Mouse (Mus musculus) lung, embryonic 14.5 days (tissue): ENCODE results near the gene Med23. TPM values are rescaled to one million over a fixed set of nuclear protein-coding genes. Genes with fewer than 3 reads are reported as not detected.

ENCODE experiments used
- ATAC-seq: fragments of 200-750 bp; cut with Nextera tagmentation; 2 replicates; pipeline ENCODE4 v1.8.0; 2017; ENCODE audit warnings: mild to moderate bottlenecking, moderate TSS enrichment, moderate library complexity; ENCODE audit not compliant: insufficient read depth
- DNase-seq: peaks from one replicate; pipeline ENCODE4 v3.0.0-alpha.2; 2015
- H3K27ac ChIP-seq: fragments of 300-500 bp; sonication (generic); 2 replicates; pipeline ENCODE4 v1.5.1; 2014; ENCODE audit warnings: low read depth, mild to moderate bottlenecking, moderate library complexity
- H3K27me3 ChIP-seq: fragments of 300-500 bp; sonication (generic); 2 replicates; pipeline ENCODE4 v1.6.1; 2014; ENCODE audit warnings: low read length, control low read depth; ENCODE audit not compliant: insufficient read depth
- H3K36me3 ChIP-seq: fragments of 300-500 bp; sonication (generic); 2 replicates; pipeline ENCODE4 v1.6.1; 2014; ENCODE audit warnings: control low read depth; ENCODE audit not compliant: insufficient read depth
- H3K4me1 ChIP-seq: fragments of 300-500 bp; sonication (generic); 2 replicates; pipeline ENCODE4 v1.6.1; 2014; ENCODE audit warnings: antibody characterized with exemption, control low read depth; ENCODE audit not compliant: insufficient read depth
- H3K4me2 ChIP-seq: fragments of 300-500 bp; sonication (generic); 2 replicates; pipeline ENCODE4 v1.6.1; 2014; ENCODE audit warnings: mild to moderate bottlenecking
- H3K4me3 ChIP-seq: fragments of 300-500 bp; sonication (generic); 2 replicates; pipeline ENCODE4 v1.5.1; 2014; ENCODE audit warnings: low read depth, low read length
- H3K9ac ChIP-seq: fragments of 300-500 bp; sonication (generic); 2 replicates; pipeline ENCODE4 v1.6.1; 2014
- H3K9me3 ChIP-seq: fragments of 300-500 bp; sonication (generic); 2 replicates; pipeline ENCODE4 v1.6.1; 2016; ENCODE audit warnings: low read depth, low read length, control low read depth
- CTCF ChIP-seq: IDR thresholded peaks from 2 replicates; pipeline ENCODE4 v1.5.1; 2016; ENCODE audit warnings: antibody characterized with exemption, low read depth
- WGBS: fragments of 180-500 bp; shearing (Covaris S2); extraction: QIAGEN DNeasy Blood & Tissue Kit; methylation state at CpG from one replicate; pipeline ENCODE4 v1.1.7; 2014; 5-methylcytosine and 5-hydroxymethylcytosine counted together
- polyA plus RNA-seq: library from polyadenylated mRNA; unstranded; fragments of >200 nt; fragmentation: Nextera tagmentation; extraction: Ambion mirVana; gene quantifications from 2 replicates; pipeline ENCODE4 v1.2.1, GENCODE M21; 2014

Gene Med23
- polyA plus RNA-seq, 1 experiment from 2014 or later, result 30.8 TPM

DNA sequence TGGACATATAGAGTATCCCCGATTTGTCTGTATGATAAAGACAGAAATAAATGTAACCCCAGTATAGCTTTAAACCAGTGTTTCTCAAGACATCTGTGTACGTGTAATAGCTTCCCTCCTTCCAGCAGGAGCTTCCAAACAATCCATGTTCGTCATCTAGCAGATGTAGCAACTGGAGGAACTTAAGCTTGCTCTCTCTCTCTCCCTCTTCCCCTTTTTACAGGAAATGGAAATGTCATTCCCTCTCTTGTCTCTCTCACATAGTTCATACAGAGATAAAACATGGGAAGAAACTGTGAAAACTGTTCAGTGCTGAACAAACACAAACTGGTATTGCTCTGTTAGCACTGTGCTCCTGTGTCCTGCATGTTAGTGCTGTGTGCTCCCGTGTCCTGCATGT lies 80.4 kb downstream of the Med23 start:
- no peak overlapping the region for H3K27ac ChIP-seq
- 0 out of 2 replicates have a peak, but pooled peaks cover 2% of the 10 kb centered on the region for H3K4me1 ChIP-seq
- H3K27me3 ChIP-seq, result no peaks in the 10 kb centered on the region
- no peaks in the 10 kb centered on the region for H3K36me3 ChIP-seq
- no peaks in the 10 kb centered on the region for H3K9me3 ChIP-seq
- 54% methylated on average over 4 of the region's 4 CpGs for WGBS
- no peak for TF ChIP-seq CTCF
- DNase-seq (no peak), ATAC-seq (no peak)
- no peak overlapping the region for H3K9ac ChIP-seq
- H3K4me3 ChIP-seq, result no peak overlapping the region
- H3K4me2 ChIP-seq, result no peak overlapping the region

DNA sequence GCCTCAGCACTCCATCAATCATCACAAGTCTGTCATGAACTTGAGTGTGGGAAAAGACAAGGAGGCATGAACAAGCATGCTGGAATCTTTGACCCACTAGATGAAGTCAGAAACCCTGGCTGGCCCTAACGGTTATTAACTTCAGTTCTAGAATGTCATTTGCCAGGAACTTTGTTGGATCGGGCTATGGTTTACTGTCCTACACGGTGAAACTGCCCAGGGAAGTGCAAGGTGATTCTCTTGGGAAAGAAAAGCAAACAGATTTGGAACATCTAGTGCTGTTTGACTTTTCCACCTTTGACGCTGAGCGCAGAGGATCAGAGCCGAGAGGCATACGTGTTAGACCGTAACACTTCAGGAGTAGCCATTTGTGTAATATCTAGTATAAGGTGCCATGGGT lies 81.8 kb downstream of the Med23 start:
- Histone ChIP-seq H3K4me1 (0 out of 2 replicates have a peak, but pooled peaks cover 2% of the 10 kb centered on the region), H3K27ac (no peak overlapping the region), H3K36me3 (no peaks in the 10 kb centered on the region), H3K4me2 (no peak overlapping the region), H3K9ac (no peak overlapping the region), H3K27me3 (no peaks in the 10 kb centered on the region), H3K9me3 (no peaks in the 10 kb centered on the region), H3K4me3 (no peak overlapping the region)
- ATAC-seq (no peak), DNase-seq (peak; percentile 48)
- 36% methylated on average over 8 of the region's 8 CpGs for WGBS
- no peak for TF ChIP-seq CTCF

DNA sequence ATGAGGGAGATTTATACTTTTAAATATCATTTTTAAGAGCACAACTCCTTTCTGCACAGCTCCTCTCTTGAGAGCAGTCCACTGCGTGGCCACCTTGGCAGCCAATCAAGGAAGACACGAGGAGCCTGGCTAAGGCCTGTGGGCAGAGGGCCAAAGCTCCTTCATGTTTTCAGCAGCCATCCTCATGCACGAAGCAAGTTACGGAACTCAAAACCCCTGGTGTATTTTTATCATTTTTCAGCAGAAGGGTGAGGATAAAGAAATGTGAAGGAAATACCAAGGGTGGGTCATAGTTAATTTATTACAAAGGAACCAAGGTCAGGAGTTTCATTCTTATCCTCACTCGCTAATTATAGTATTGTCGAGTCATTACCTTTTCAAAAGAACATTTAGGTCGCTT lies 82.8 kb downstream of the Med23 start:
- no peak for TF ChIP-seq CTCF
- H3K9ac ChIP-seq, result no peak overlapping the region
- 0 out of 2 replicates have a peak, but pooled peaks cover 2% of the 10 kb centered on the region for H3K4me1 ChIP-seq
- H3K36me3 ChIP-seq, result no peaks in the 10 kb centered on the region
- H3K4me2 ChIP-seq, result no peak overlapping the region
- no peak for ATAC-seq
- WGBS, result 57% methylated on average over 7 of the region's 7 CpGs
- peak; percentile 67 for DNase-seq
- no peak overlapping the region for H3K27ac ChIP-seq
- H3K27me3 ChIP-seq, result no peaks in the 10 kb centered on the region
- H3K4me3 ChIP-seq, result no peak overlapping the region
- no peaks in the 10 kb centered on the region for H3K9me3 ChIP-seq

DNA sequence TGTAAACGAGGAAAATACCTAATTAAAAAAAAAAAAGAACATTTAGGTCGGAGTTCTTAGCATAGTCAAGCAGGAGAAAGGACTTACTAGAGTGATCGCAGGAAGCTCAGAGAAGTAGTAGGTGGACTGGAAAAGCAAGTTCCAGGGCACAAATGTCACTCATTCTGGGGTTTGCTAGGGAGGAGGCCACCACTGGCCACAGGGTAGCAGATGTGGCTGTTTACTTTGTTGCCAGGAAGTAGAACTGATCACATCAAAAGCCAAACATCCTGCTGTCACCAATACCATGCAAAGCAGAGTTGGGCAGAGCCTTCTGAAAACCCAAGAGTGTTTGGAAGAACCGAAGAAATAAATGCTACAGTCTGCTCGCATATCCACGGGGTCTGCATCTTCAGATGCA lies 84.1 kb downstream of the Med23 start:
- no peak overlapping the region for H3K27ac ChIP-seq
- no peak overlapping the region for H3K4me2 ChIP-seq
- no peak for TF ChIP-seq CTCF
- no peak for ATAC-seq
- H3K9ac ChIP-seq, result no peak overlapping the region
- 72% methylated on average over 6 of the region's 6 CpGs for WGBS
- peaks cover 10% of the 10 kb centered on the region; the same call in 1 of the 2 replicates for H3K4me1 ChIP-seq
- H3K36me3 ChIP-seq, result no peaks in the 10 kb centered on the region
- no peaks in the 10 kb centered on the region for H3K9me3 ChIP-seq
- no peaks in the 10 kb centered on the region for H3K27me3 ChIP-seq
- H3K4me3 ChIP-seq, result no peak overlapping the region
- DNase-seq, result no peak

DNA sequence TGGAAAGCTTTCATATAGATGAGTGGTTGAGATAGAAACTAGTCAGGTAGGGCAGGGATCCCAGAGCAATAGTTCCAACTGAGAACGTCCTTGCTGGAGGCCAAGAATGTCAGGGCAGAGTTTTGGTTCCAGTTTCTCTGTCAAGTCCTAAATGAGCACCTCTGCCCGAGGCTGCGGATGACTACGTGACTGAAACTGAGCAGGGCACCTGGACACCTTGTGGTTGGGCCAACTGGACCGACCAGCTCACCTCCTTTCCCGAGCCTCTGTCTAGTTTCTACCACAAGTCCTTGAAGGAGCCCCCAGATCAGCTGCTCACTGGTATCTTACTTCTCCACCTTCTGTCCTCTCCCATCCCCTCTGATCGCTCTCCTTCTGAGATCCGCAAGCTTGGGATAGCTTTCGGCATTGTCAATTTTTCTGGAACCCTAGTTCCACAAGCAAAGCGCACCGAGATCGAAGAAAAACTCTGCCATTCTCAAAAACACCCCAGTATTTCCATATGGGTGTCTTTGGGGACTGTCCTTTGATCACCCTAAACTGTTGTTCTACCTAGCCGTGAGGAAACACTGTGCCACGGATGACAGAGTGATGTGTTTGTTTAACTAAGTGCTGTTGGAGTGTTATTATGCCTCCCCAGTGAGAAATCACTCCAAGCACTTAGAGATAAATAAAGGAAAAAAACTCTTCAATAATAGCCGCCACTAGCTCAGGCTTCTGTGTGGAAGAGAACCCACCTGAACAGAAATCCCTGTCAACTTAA lies 88.7 kb downstream of the Med23 start:
- Histone ChIP-seq H3K9ac (no peak overlapping the region), H3K4me2 (peak overlapping the region; percentile 43), H3K9me3 (no peaks in the 10 kb centered on the region), H3K27me3 (no peaks in the 10 kb centered on the region), H3K4me3 (no peak overlapping the region), H3K27ac (no peak overlapping the region), H3K4me1 (peaks cover 10% of the 10 kb centered on the region; the same call in 1 of the 2 replicates), H3K36me3 (no peaks in the 10 kb centered on the region)
- DNase-seq (no peak), ATAC-seq (no peak)
- WGBS, result 15% methylated on average over 15 of the region's 15 CpGs
- no peak for TF ChIP-seq CTCF

DNA sequence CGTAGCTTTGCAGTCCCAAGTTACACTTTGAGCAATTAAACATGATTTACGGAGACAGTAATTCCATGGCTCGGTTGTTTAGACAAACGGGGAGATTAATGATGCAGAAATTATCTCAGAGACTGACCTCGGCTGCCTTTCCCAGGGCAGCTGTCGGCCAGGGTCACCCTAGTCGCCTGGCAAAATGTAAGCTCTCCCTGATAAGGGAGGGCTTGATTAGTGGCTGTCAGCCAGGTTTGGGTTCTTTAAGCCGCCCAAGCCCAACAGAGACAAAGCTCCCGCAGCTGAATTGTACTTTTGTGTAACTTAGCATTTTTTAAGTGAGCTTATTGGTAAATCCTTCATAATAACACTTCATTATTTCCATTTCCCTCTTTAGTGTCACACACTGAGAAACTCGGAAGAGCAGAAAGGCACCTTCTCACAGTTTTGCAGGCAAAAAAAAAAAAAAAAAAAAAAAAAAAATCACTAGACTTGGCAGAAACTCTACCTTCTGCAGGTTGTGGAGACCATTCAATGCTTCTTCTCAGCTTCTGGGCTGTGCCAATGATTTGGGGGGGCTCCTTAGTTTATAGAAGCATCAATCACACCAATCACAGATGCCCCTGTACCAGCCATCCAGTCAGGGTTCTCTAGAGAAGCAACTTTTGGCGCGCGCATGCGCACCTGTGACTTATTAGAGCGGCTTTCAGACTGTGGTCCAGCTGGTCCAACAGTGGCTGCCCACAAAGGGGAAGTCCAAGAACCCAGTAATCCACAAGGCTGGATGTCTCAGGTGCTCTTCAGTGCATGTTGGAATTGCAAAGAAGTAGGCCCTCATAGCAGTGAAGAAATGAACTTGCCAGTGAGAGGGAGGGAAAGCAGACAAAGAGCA lies 89.5 kb downstream of the Med23 start:
- H3K9me3 ChIP-seq, result no peaks in the 10 kb centered on the region
- peaks cover 10% of the 10 kb centered on the region; the same call in 1 of the 2 replicates for H3K4me1 ChIP-seq
- H3K4me2 ChIP-seq, result peak overlapping the region; percentile 43
- H3K4me3 ChIP-seq, result no peak overlapping the region
- no peaks in the 10 kb centered on the region for H3K27me3 ChIP-seq
- H3K27ac ChIP-seq, result no peak overlapping the region
- TF ChIP-seq CTCF, result no peak
- 26% methylated on average over 15 of the region's 15 CpGs for WGBS
- H3K36me3 ChIP-seq, result no peaks in the 10 kb centered on the region
- DNase-seq, result peak; percentile 69
- ATAC-seq, result no peak
- H3K9ac ChIP-seq, result no peak overlapping the region

DNA sequence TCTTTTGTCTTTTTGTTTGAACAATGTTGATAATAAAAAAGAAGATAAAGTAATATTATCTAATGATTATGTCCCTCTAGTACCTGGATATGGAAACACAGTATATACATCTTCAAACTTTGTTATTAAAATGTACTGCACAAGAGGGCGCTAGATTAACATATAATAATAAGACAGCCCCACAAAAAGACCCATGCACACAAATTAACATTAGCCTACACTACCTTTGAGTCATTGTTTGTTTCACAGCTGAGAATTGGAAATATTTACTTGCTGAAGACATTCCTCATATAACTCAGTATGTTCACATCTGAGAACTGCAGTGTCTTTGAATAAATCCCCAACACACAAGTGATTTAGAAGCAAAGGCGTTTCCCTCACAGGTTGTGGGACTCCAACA lies 91.3 kb downstream of the Med23 start:
- Histone ChIP-seq H3K27ac (no peak overlapping the region), H3K4me2 (no peak overlapping the region), H3K4me1 (peaks cover 10% of the 10 kb centered on the region; the same call in 1 of the 2 replicates), H3K9me3 (no peaks in the 10 kb centered on the region), H3K4me3 (no peak overlapping the region), H3K9ac (no peak overlapping the region), H3K27me3 (no peaks in the 10 kb centered on the region), H3K36me3 (no peaks in the 10 kb centered on the region)
- ATAC-seq, result 0 out of 2 replicates have a peak, but pooled peaks have one; percentile 43
- peak; percentile 56 for TF ChIP-seq CTCF
- 37% methylated on average over 2 of the region's 2 CpGs for WGBS
- peak; percentile 82 for DNase-seq
